Mouse (Mus musculus) hindbrain, embryonic 11.5 days (tissue): ENCODE measurements around the gene Nrxn2. TPM values are rescaled to one million over a fixed set of nuclear protein-coding genes. Genes with fewer than 3 reads are reported as not detected.

ENCODE experiments used
- ATAC-seq: fragments of 200-750 bp; cut with Nextera tagmentation; 2 replicates; pipeline ENCODE4 v1.8.0; 2017; ENCODE audit warnings: mild to moderate bottlenecking, moderate TSS enrichment, moderate library complexity; ENCODE audit not compliant: low FRiP score
- DNase-seq: peaks from one replicate; pipeline ENCODE4 v3.0.0-alpha.2; 2015; ENCODE audit warnings: low spot score
- H3K27ac ChIP-seq: fragments of 300-500 bp; sonication (generic); 2 replicates; pipeline ENCODE4 v1.5.1; 2014; ENCODE audit warnings: mild to moderate bottlenecking, low read depth, low read length
- H3K27me3 ChIP-seq: fragments of 300-500 bp; sonication (generic); 2 replicates; pipeline ENCODE4 v1.6.1; 2014; ENCODE audit warnings: mild to moderate bottlenecking, low read length, moderate library complexity, mixed read lengths; ENCODE audit not compliant: control insufficient read depth, insufficient read depth
- H3K36me3 ChIP-seq: fragments of 300-500 bp; sonication (generic); 2 replicates; pipeline ENCODE4 v1.6.1; 2014; ENCODE audit warnings: mild to moderate bottlenecking, low read length, moderate library complexity, mixed read lengths; ENCODE audit not compliant: control insufficient read depth, insufficient read depth
- H3K4me1 ChIP-seq: fragments of 300-500 bp; sonication (generic); replicated peaks from 2 replicates; pipeline ENCODE4 v1.6.1; 2014; ENCODE audit warnings: low read length, mixed read lengths; ENCODE audit not compliant: control insufficient read depth, insufficient read depth
- H3K4me2 ChIP-seq: fragments of 300-500 bp; sonication (generic); replicated peaks from 2 replicates; pipeline ENCODE4 v1.6.1; 2014; ENCODE audit warnings: mild to moderate bottlenecking, low read depth, low read length
- H3K4me3 ChIP-seq: fragments of 300-500 bp; sonication (generic); 2 replicates; pipeline ENCODE4 v1.5.1; 2014; ENCODE audit warnings: low read depth, low read length
- H3K9ac ChIP-seq: fragments of 300-500 bp; sonication (generic); 2 replicates; pipeline ENCODE4 v1.6.1; 2014; ENCODE audit warnings: low read depth, low read length
- H3K9me3 ChIP-seq: fragments of 300-500 bp; sonication (generic); 2 replicates; pipeline ENCODE4 v1.6.1; 2016; ENCODE audit warnings: low read length; ENCODE audit not compliant: control insufficient read depth
- WGBS: fragments of 180-500 bp; shearing (Covaris S2); extraction: QIAGEN DNeasy Blood & Tissue Kit; methylation state at CpG from one replicate; pipeline ENCODE4 v1.1.7; 2014; 5-methylcytosine and 5-hydroxymethylcytosine counted together
- polyA plus RNA-seq: library from polyadenylated mRNA; unstranded; fragments of >200 nt; fragmentation: Nextera tagmentation; extraction: Ambion mirVana; gene quantifications from 2 replicates; pipeline ENCODE4 v1.2.1, GENCODE M21; 2014

The Nrxn2 gene
- 13.6 and 14.3 TPM in 2 replicates for polyA plus RNA-seq

- Histone ChIP-seq H3K27me3 (peaks cover 29% of the 10 kb centered on the region), H3K9ac (peak within 1 kb of the TSS; percentile 66), H3K4me1 (peaks cover 24% of the 10 kb centered on the region), H3K4me3 (peak within 1 kb of the TSS; percentile 57), H3K4me2 (peak within 1 kb of the TSS; percentile 89), H3K27ac (peak within 1 kb of the TSS; percentile 76), H3K9me3 (no peaks in the 10 kb centered on the region), H3K36me3 (no peaks in the 10 kb centered on the region)
- DNase-seq, result peak; percentile 93
- peak; percentile 89 for ATAC-seq
- under 1% methylated on average over 42 of the region's 46 CpGs for WGBS
Observed at GRCm38 (mm10) chr19:6418233-6418879, at the start of gene Nrxn2. Gene Nrxn2, plus strand, starts transcription at chr19:6418731.

- no peak for ATAC-seq
Observed at GRCm38 (mm10) chr19:6370175-6370574, 48.4 kb upstream of the Nrxn2 start.

GRCm38 (mm10) chr19:6372433-6372832 lies 46.1 kb upstream of the Nrxn2 start:
- ATAC-seq (no peak), DNase-seq (no peak)
- 95% methylated on average over 3 of the region's 3 CpGs for WGBS
- H3K36me3 ChIP-seq, result peaks cover 55% of the 10 kb centered on the region
- H3K4me2 ChIP-seq, result no peak overlapping the region
- H3K27ac ChIP-seq, result no peak overlapping the region
- no peak overlapping the region for H3K9ac ChIP-seq
- no peaks in the 10 kb centered on the region for H3K4me1 ChIP-seq
- H3K9me3 ChIP-seq, result no peaks in the 10 kb centered on the region
- no peak overlapping the region for H3K4me3 ChIP-seq
- H3K27me3 ChIP-seq, result no peaks in the 10 kb centered on the region

More at GRCm38 (mm10) chr19:6370175-6370574, 48.4 kb upstream of the Nrxn2 start:
- 0 out of 2 replicates have a peak, but pooled peaks cover 2% of the 10 kb centered on the region for H3K4me1 ChIP-seq
- no peak overlapping the region for H3K27ac ChIP-seq
- 95% methylated on average over 2 of the region's 2 CpGs for WGBS
- H3K4me2 ChIP-seq, result no peak overlapping the region
- no peak overlapping the region for H3K9ac ChIP-seq
- H3K36me3 ChIP-seq, result peaks cover 43% of the 10 kb centered on the region
- H3K9me3 ChIP-seq, result no peaks in the 10 kb centered on the region
- no peak for DNase-seq
- no peaks in the 10 kb centered on the region for H3K27me3 ChIP-seq
- H3K4me3 ChIP-seq, result no peak overlapping the region

GRCm38 (mm10) chr19:6373539-6374400 lies 44.8 kb upstream of the Nrxn2 start:
- peaks cover 56% of the 10 kb centered on the region for H3K36me3 ChIP-seq
- ATAC-seq (0 out of 2 replicates have a peak, but pooled peaks have one; percentile 10), DNase-seq (peak; percentile 88)
- no peaks in the 10 kb centered on the region for H3K27me3 ChIP-seq
- 70% methylated on average over 12 of the region's 12 CpGs for WGBS
- no peaks in the 10 kb centered on the region for H3K9me3 ChIP-seq
- H3K27ac ChIP-seq, result no peak overlapping the region
- no peak overlapping the region for H3K9ac ChIP-seq
- no peak overlapping the region for H3K4me3 ChIP-seq
- H3K4me1 ChIP-seq, result no peaks in the 10 kb centered on the region
- H3K4me2 ChIP-seq, result no peak overlapping the region

GRCm38 (mm10) chr19:6374571-6374970 lies 44.0 kb upstream of the Nrxn2 start:
- no peak for ATAC-seq
- WGBS, result 99% methylated on average over 9 of the region's 10 CpGs
- Histone ChIP-seq H3K36me3 (peaks cover 56% of the 10 kb centered on the region), H3K27me3 (no peaks in the 10 kb centered on the region), H3K9ac (no peak overlapping the region), H3K4me2 (no peak overlapping the region), H3K9me3 (no peaks in the 10 kb centered on the region), H3K4me1 (no peaks in the 10 kb centered on the region), H3K4me3 (no peak overlapping the region), H3K27ac (no peak overlapping the region)
- DNase-seq, result no peak

- Histone ChIP-seq H3K4me1 (no peaks in the 10 kb centered on the region), H3K36me3 (peaks cover 50% of the 10 kb centered on the region), H3K4me3 (no peak overlapping the region), H3K27ac (no peak overlapping the region), H3K27me3 (no peaks in the 10 kb centered on the region), H3K9me3 (no peaks in the 10 kb centered on the region), H3K9ac (no peak overlapping the region), H3K4me2 (no peak overlapping the region)
- ATAC-seq (peak; percentile 43), DNase-seq (no peak)
- 91% methylated on average over 29 of the region's 42 CpGs for WGBS
Observed at GRCm38 (mm10) chr19:6375423-6376254, 42.9 kb upstream of the Nrxn2 start.

GRCm38 (mm10) chr19:6376255-6376564 lies 42.3 kb upstream of the Nrxn2 start:
- Histone ChIP-seq H3K4me2 (no peak overlapping the region), H3K4me1 (no peaks in the 10 kb centered on the region), H3K36me3 (peaks cover 46% of the 10 kb centered on the region), H3K9ac (no peak overlapping the region), H3K27ac (no peak overlapping the region), H3K4me3 (no peak overlapping the region), H3K9me3 (no peaks in the 10 kb centered on the region), H3K27me3 (no peaks in the 10 kb centered on the region)
- 78% methylated on average over 14 of the region's 14 CpGs for WGBS
- DNase-seq (peak; percentile 71), ATAC-seq (no peak)

GRCm38 (mm10) chr19:6376643-6377042 lies 41.9 kb upstream of the Nrxn2 start:
- Histone ChIP-seq H3K4me1 (no peaks in the 10 kb centered on the region), H3K4me3 (no peak overlapping the region), H3K9ac (no peak overlapping the region), H3K4me2 (no peak overlapping the region), H3K9me3 (no peaks in the 10 kb centered on the region), H3K27ac (no peak overlapping the region), H3K27me3 (no peaks in the 10 kb centered on the region), H3K36me3 (peaks cover 42% of the 10 kb centered on the region)
- ATAC-seq, result no peak
- no peak for DNase-seq
- WGBS, result 93% methylated on average over 2 of the region's 2 CpGs
